Mouse (Mus musculus) heart, postnatal 0 days (tissue): ENCODE results near the gene Dpyd. TPM values are rescaled to one million over a fixed set of nuclear protein-coding genes. Genes with fewer than 3 reads are reported as not detected.
A peak's percentile ranks its signal among the peaks of the same experiment; 100 is the strongest.

ENCODE experiments used
- ATAC-seq: fragments of 200-750 bp; cut with Nextera tagmentation; 2 replicates; pipeline ENCODE4 v1.8.0; 2017; ENCODE audit warnings: low read depth, moderate number of reproducible peaks, moderate library complexity; ENCODE audit not compliant: insufficient read depth
- DNase-seq: peaks from one replicate; pipeline ENCODE4 v3.0.0-alpha.2; 2016; ENCODE audit warnings: low spot score
- H3K27ac ChIP-seq: fragments of 300-500 bp; sonication (generic); 2 replicates; pipeline ENCODE4 v1.5.1; 2014; ENCODE audit warnings: low read depth, mild to moderate bottlenecking
- H3K27me3 ChIP-seq: fragments of 300-500 bp; sonication (generic); 2 replicates; pipeline ENCODE4 v1.6.1; 2014; ENCODE audit warnings: low read length, mixed read lengths; ENCODE audit not compliant: control insufficient read depth, insufficient read depth
- H3K36me3 ChIP-seq: fragments of 300-500 bp; sonication (generic); replicated peaks from 2 replicates; pipeline ENCODE4 v1.6.1; 2014; ENCODE audit warnings: low read length, mixed read lengths; ENCODE audit not compliant: control insufficient read depth, insufficient read depth
- H3K4me1 ChIP-seq: fragments of 300-500 bp; sonication (generic); 2 replicates; pipeline ENCODE4 v1.6.1; 2014; ENCODE audit warnings: antibody characterized with exemption; ENCODE audit not compliant: control insufficient read depth, insufficient read depth
- H3K4me2 ChIP-seq: fragments of 300-500 bp; sonication (generic); 2 replicates; pipeline ENCODE4 v1.6.1; 2014; ENCODE audit warnings: low read depth, mild to moderate bottlenecking, low read length, moderate library complexity
- H3K4me3 ChIP-seq: fragments of 300-500 bp; sonication (generic); 2 replicates; pipeline ENCODE4 v1.5.1; 2014; ENCODE audit warnings: low read depth, low read length
- H3K9ac ChIP-seq: fragments of 300-500 bp; sonication (generic); replicated peaks from 2 replicates; pipeline ENCODE4 v1.6.1; 2014; ENCODE audit warnings: low read depth, low read length, mixed read lengths
- H3K9me3 ChIP-seq: fragments of 300-500 bp; sonication (generic); replicated peaks from 2 replicates; pipeline ENCODE4 v1.6.1; 2016; ENCODE audit warnings: low read length; ENCODE audit not compliant: control insufficient read depth
- CTCF ChIP-seq: IDR thresholded peaks from 2 replicates; pipeline ENCODE4 v1.5.1; 2016; ENCODE audit warnings: antibody characterized with exemption, control low read depth, low read depth
- EP300 ChIP-seq: IDR thresholded peaks from 2 replicates; pipeline ENCODE4 v1.6.1; 2016; ENCODE audit warnings: antibody characterized with exemption, low read depth
- WGBS: fragments of 180-500 bp; shearing (Covaris S2); extraction: QIAGEN DNeasy Blood & Tissue Kit; methylation state at CpG from one replicate; pipeline ENCODE4 v1.1.7; 2014; 5-methylcytosine and 5-hydroxymethylcytosine counted together
- polyA plus RNA-seq: library from polyadenylated mRNA; unstranded; fragments of >200 nt; fragmentation: Nextera tagmentation; extraction: Ambion mirVana; gene quantifications from 2 replicates; pipeline ENCODE4 v1.2.1, GENCODE M21; 2015
- total RNA-seq: library from RNA; depleted of rRNA; stranded (reverse); fragments of >200 nt; gene quantifications from 2 replicates; pipeline ENCODE4 v1.2.3, GENCODE M21; 2014; ENCODE audit warnings: low replicate concordance

Dpyd gene
- total and polyA plus RNA-seq, 2 experiments from 2014 or later, result 2.8 to 3.1 TPM

- DNase-seq, result no peak
- H3K36me3 ChIP-seq, result no peaks in the 10 kb centered on the region
- H3K9ac ChIP-seq, result no peak overlapping the region
- H3K9me3 ChIP-seq, result no peaks in the 10 kb centered on the region
- ATAC-seq, result no peak
- no peaks in the 10 kb centered on the region for H3K4me1 ChIP-seq
- no peak overlapping the region for H3K4me2 ChIP-seq
- H3K27ac ChIP-seq, result no peak overlapping the region
- 77% methylated on average over 3 of the region's 3 CpGs for WGBS
- H3K27me3 ChIP-seq, result no peaks in the 10 kb centered on the region
- TF ChIP-seq CTCF (no peak), EP300 (no peak)
- no peak overlapping the region for H3K4me3 ChIP-seq
Measured at GRCm38 (mm10) chr3:119243181-119243580, 681.3 kb downstream of the Dpyd start.

- no peaks in the 10 kb centered on the region for H3K27me3 ChIP-seq
- H3K9ac ChIP-seq, result no peak overlapping the region
- 52% methylated on average over 5 of the region's 5 CpGs for WGBS
- ATAC-seq (no peak), DNase-seq (no peak)
- H3K36me3 ChIP-seq, result no peaks in the 10 kb centered on the region
- H3K4me3 ChIP-seq, result no peak overlapping the region
- H3K4me2 ChIP-seq, result no peak overlapping the region
- H3K4me1 ChIP-seq, result no peaks in the 10 kb centered on the region
- H3K27ac ChIP-seq, result no peak overlapping the region
- H3K9me3 ChIP-seq, result no peaks in the 10 kb centered on the region
- TF ChIP-seq CTCF (peak; percentile 36), EP300 (no peak)
Measured at GRCm38 (mm10) chr3:119256516-119256915, 694.6 kb downstream of the Dpyd start.

- Histone ChIP-seq H3K27me3 (no peaks in the 10 kb centered on the region), H3K27ac (no peak overlapping the region), H3K36me3 (no peaks in the 10 kb centered on the region), H3K9me3 (no peaks in the 10 kb centered on the region), H3K9ac (no peak overlapping the region), H3K4me2 (no peak overlapping the region), H3K4me1 (no peaks in the 10 kb centered on the region), H3K4me3 (no peak overlapping the region)
- TF ChIP-seq EP300 (no peak), CTCF (no peak)
- ATAC-seq (no peak), DNase-seq (no peak)
- 74% methylated on average over 2 of the region's 2 CpGs for WGBS
Measured at GRCm38 (mm10) chr3:119275241-119275640, 713.3 kb downstream of the Dpyd start.

GRCm38 (mm10) chr3:119280671-119281070, 718.7 kb downstream of the Dpyd start:
- WGBS, result 91% methylated on average over 2 of the region's 2 CpGs
- Histone ChIP-seq H3K9me3 (no peaks in the 10 kb centered on the region), H3K9ac (no peak overlapping the region), H3K4me2 (no peak overlapping the region), H3K4me1 (no peaks in the 10 kb centered on the region), H3K4me3 (no peak overlapping the region), H3K36me3 (no peaks in the 10 kb centered on the region), H3K27ac (no peak overlapping the region), H3K27me3 (no peaks in the 10 kb centered on the region)
- DNase-seq, result no peak
- ATAC-seq, result no peak
- TF ChIP-seq CTCF, result no peak
- TF ChIP-seq EP300, result no peak

- Histone ChIP-seq H3K27ac (no peak overlapping the region), H3K9me3 (no peaks in the 10 kb centered on the region), H3K27me3 (no peaks in the 10 kb centered on the region), H3K9ac (no peak overlapping the region), H3K4me3 (no peak overlapping the region), H3K36me3 (no peaks in the 10 kb centered on the region), H3K4me1 (no peaks in the 10 kb centered on the region), H3K4me2 (no peak overlapping the region)
- WGBS, result 63% methylated on average over 3 of the region's 3 CpGs
- DNase-seq, result no peak
- ATAC-seq, result no peak
- TF ChIP-seq CTCF, result no peak
- no peak for TF ChIP-seq EP300
Measured at GRCm38 (mm10) chr3:119314693-119315092, 752.8 kb downstream of the Dpyd start.

- DNase-seq (no peak), ATAC-seq (no peak)
- Histone ChIP-seq H3K9me3 (0 out of 2 replicates have a peak, but pooled peaks cover 3% of the 10 kb centered on the region), H3K27ac (no peak overlapping the region), H3K36me3 (no peaks in the 10 kb centered on the region), H3K4me2 (no peak overlapping the region), H3K4me1 (no peaks in the 10 kb centered on the region), H3K9ac (no peak overlapping the region), H3K27me3 (no peaks in the 10 kb centered on the region), H3K4me3 (no peak overlapping the region)
- TF ChIP-seq CTCF, result no peak
- TF ChIP-seq EP300, result no peak
- 77% methylated on average over 7 of the region's 7 CpGs for WGBS
Measured at GRCm38 (mm10) chr3:119329063-119329462, 767.1 kb downstream of the Dpyd start.
